Mouse (Mus musculus) ovary, adult 10 weeks (tissue): ENCODE measurements around the gene Clip1. TPM values are rescaled to one million over a fixed set of nuclear protein-coding genes. Genes with fewer than 3 reads are reported as not detected.

ENCODE experiments used
- polyA plus RNA-seq: library from polyadenylated mRNA; stranded (reverse); fragments of 350-450 nt; fragmentation: Illumina TruSeq; extraction: RNeasy Lipid Tissue Mini Kit (QIAGEN cat#74804); gene quantifications from one replicate; pipeline ENCODE4 v1.2.3, GENCODE M21; 2014

Clip1 gene
- 54.6 TPM for polyA plus RNA-seq

DNA sequence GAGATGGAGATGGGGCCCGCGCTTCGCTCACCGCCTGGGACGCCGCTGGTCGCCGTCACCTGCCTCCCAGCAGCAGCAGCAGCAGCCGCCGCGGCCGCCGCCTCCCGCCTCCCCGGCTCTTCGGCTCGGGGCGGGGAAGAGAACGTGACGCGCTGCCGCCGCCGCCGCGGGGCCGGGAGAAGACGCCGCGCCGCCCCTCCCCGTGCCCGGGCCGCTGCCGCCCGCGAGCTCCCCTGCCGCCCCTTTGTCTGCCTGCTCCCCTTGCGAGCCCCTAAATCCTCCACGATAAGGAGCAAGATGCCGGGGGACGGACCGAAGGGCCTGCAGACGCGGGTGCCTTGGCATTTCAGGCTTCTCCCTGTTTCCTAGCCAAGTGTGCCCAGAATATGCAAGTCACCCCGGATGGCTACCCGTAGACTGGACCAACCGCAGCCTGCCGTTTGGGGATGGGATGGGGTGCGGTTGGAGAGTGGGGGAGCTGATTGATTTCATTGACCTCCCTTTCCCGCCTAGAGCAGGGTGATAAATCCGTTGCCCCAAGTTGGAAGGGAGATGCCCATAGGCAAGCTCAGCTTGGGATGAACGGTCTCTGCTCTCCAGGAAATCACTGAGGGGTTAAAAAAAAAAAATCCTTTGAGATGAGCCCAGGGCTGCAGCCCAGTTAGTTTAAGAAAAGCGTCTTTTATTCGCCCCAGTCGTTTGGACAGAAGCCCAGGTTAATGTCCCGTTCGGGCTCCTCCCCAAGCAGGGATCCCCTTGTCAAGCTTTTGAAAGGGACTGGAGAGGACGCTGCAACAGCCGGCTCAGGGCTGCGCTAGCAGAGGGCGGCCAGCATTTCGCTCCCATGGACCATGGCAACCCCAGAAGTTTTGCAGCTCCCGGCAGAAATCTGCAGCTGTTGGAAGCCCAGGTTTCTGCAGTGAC lies at the start of gene Clip1:
TSS of gene Clip1 (minus strand) at position 398 of the 924 bp plus-strand sequence.

DNA sequence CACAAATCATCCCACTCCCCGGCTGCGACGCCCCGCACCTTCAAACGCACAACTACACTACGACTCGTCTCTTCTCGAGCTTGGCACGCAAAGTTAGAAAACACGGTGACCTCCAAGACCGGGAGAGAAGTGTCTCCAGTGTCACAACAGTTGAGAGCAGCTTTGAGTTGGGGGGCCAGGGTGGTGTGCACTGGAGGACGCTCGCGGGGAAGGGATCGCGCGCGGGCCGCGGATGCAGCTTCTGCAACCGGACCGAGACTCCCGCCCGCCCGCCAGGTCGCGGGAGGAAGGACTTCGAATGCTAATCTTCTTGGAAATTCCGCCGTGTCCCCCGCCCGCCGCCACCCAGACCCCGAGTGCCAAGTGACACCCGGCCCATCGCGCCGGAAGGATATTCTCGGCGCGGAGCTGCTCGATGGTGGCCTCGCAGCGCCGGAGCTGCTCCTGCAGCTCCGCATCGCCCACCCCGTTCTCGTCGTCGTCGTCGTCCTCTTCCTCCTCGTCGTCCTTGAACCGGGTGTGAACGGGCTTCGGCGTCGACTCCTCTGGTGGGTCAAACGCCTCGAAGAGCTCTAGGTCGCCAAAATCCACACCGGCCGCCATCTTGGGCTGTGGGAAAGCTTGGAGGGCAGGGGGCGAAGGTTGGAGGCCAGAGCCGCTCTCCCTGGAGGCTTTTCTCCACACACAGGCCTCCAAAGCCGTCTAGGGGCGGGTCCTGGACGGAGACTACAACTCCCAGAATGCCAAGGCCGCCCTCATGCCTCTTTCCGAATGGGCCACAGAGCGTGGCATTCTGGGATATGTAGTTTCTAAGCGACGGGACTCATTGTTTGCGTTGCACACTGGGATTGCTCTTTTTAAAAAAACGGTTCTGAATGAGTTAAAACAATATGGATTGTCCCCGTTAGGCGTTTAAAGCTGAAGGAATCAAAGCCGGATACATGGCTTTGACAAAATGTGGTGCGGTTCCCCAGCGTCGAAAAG lies 36.2 kb upstream of the Clip1 start, which contains the start of gene Zcchc8:
TSS of gene Zcchc8 (minus strand) at position 773 of the 984 bp plus-strand sequence.

DNA sequence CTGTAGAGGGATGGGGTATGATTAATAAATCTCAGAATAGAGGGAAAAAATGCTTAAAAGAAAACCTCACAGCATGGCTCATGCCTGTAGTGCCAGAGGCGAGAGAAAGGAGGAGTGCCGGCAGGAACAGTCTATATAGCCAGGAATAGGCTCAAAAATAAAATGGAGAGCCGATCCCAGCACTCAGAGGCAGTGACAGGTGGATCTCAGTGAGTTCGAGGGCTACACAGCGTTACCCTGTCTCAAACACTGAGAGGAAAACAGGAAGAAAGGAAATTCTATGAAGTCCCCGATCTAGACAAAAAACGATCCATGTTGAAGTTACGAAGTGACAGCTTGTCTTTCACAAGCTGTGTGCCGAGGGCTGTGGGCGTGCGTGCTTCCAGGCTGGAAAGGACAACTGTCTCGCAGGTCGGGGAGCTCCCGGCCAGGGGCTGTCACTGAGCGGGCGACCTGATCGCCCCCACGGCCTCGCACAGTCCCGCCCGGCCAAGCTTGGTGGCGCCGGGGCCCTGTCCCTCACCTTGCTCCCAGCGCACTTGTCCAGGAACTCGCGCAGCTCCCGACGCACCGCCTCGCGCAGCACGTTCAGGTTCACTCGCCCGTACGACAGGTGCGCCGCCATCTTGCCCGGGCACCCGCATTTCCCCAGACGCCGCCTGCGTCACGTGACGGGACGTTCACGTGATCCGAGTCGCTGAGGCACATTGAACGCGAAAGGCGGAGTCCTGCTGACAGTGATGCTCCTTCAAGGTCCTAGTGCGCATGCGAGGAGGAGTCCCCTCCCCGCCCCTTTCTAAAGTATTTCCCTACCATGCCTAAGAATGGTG lies 111.8 kb downstream of the Clip1 start, which contains the start of gene Vps33a:
TSS of gene Vps33a (minus strand) at position 682 of the 830 bp plus-strand sequence.

Other genes with a start within 250 kb of the Clip1 start
- not detected for gene Lrrc43, start 195.3 kb downstream of the Clip1 start, polyA plus RNA-seq
- not detected for gene Il31, start 195.1 kb downstream of the Clip1 start, polyA plus RNA-seq
- not detected for gene B3gnt4, start 174.2 kb downstream of the Clip1 start, polyA plus RNA-seq
- 161 TPM for gene Diablo, start 160.4 kb downstream of the Clip1 start, polyA plus RNA-seq
- not detected for gene Gm49027, start 159.1 kb downstream of the Clip1 start, polyA plus RNA-seq
- gene Vps33a, start 111.6 kb downstream of the Clip1 start, polyA plus RNA-seq, result 20.0 TPM
- gene Zcchc8, start 36.5 kb upstream of the Clip1 start, polyA plus RNA-seq, result 184 TPM
- gene Rsrc2, start 64.8 kb upstream of the Clip1 start, polyA plus RNA-seq, result 314 TPM
- gene Kntc1, start 65.1 kb upstream of the Clip1 start, polyA plus RNA-seq, result 13.3 TPM
- gene Hcar2, start 180.9 kb upstream of the Clip1 start, polyA plus RNA-seq, result 0.23 TPM
- 0.97 TPM for gene Hcar1, start 195.4 kb upstream of the Clip1 start, polyA plus RNA-seq
- gene Denr, start 222.6 kb upstream of the Clip1 start, polyA plus RNA-seq, result 351 TPM
- not detected for gene Gm43518, start 242.8 kb upstream of the Clip1 start, polyA plus RNA-seq
- gene Ccdc62, start 246.1 kb upstream of the Clip1 start, polyA plus RNA-seq, result 3.0 TPM